Mouse (Mus musculus) liver, embryonic 14.5 days (tissue): ENCODE results near the gene Gm438. TPM values are rescaled to one million over a fixed set of nuclear protein-coding genes. Genes with fewer than 3 reads are reported as not detected.

Source experiments
- ATAC-seq: fragments of 200-750 bp; cut with Nextera tagmentation; 2 replicates; pipeline ENCODE4 v1.8.0; 2017; ENCODE audit warnings: moderate number of reproducible peaks, mild to moderate bottlenecking, moderate library complexity; ENCODE audit not compliant: insufficient read depth
- DNase-seq, 3 experiments: peaks; one replicate each; pipeline ENCODE4 v3.0.0-alpha.2; 2012 to 2013; ENCODE audit warnings: low read depth in 3 of 3, low spot score in 3 of 3
- H3K27ac ChIP-seq: fragments of 300-500 bp; sonication (generic); 2 replicates; pipeline ENCODE4 v1.5.1; 2014; ENCODE audit warnings: moderate library complexity, mild to moderate bottlenecking, control low read depth, inconsistent platforms
- H3K27me3 ChIP-seq: fragments of 300-500 bp; sonication (generic); 2 replicates; pipeline ENCODE4 v1.6.1; 2014; ENCODE audit warnings: mild to moderate bottlenecking, low read length, moderate library complexity; ENCODE audit not compliant: control insufficient read depth, insufficient read depth
- H3K36me3 ChIP-seq: fragments of 300-500 bp; sonication (generic); replicated peaks from 2 replicates; pipeline ENCODE4 v1.6.1; 2014; ENCODE audit warnings: low read depth; ENCODE audit not compliant: control insufficient read depth, insufficient read depth
- H3K4me1 ChIP-seq, 2 experiments: fragments of 200-500 bp in 1 of 2; fragments of 300-500 bp in 1 of 2; sonication (generic) in 1 of 2; replicated peaks; 2 replicates each; pipeline ENCODE4 v1.6.1; 2012 to 2014; ENCODE audit warnings: antibody characterized with exemption in 1 of 2, inconsistent platforms in 1 of 2, low read length in 1 of 2; ENCODE audit not compliant: control insufficient read depth in 2 of 2, insufficient read depth in 2 of 2
- H3K4me2 ChIP-seq: fragments of 300-500 bp; sonication (generic); 2 replicates; pipeline ENCODE4 v1.6.1; 2014; ENCODE audit warnings: low read depth, mild to moderate bottlenecking, control low read depth, moderate library complexity
- H3K4me3 ChIP-seq, 2 experiments: fragments of 200-500 bp in 1 of 2; fragments of 300-500 bp in 1 of 2; sonication (generic) in 1 of 2; 2 replicates each; pipeline ENCODE4 v1.5.1; 2012 to 2014; ENCODE audit warnings: low read depth in 2 of 2, low read length in 2 of 2, mild to moderate bottlenecking in 2 of 2, control low read depth in 1 of 2, inconsistent platforms in 1 of 2, moderate library complexity in 1 of 2; ENCODE audit not compliant: insufficient read depth in 1 of 2
- H3K9ac ChIP-seq: fragments of 300-500 bp; sonication (generic); replicated peaks from 2 replicates; pipeline ENCODE4 v1.6.1; 2014; ENCODE audit warnings: mild to moderate bottlenecking, control low read depth, moderate library complexity
- H3K9me3 ChIP-seq: fragments of 300-500 bp; sonication (generic); 2 replicates; pipeline ENCODE4 v1.6.1; 2016; ENCODE audit warnings: low read length, mixed read lengths; ENCODE audit not compliant: control insufficient read depth
- CTCF ChIP-seq: IDR thresholded peaks from 2 replicates; pipeline ENCODE4 v1.5.1; 2016; ENCODE audit warnings: antibody characterized with exemption, low read depth, control low read depth
- EP300 ChIP-seq: IDR thresholded peaks from 2 replicates; pipeline ENCODE4 v1.6.1; 2016; ENCODE audit warnings: antibody characterized with exemption, low read depth
- WGBS: fragments of 180-500 bp; shearing (Covaris S2); extraction: QIAGEN DNeasy Blood & Tissue Kit; methylation state at CpG from one replicate; pipeline ENCODE4 v1.1.7; 2014; ENCODE audit not compliant: insufficient replicate concordance; 5-methylcytosine and 5-hydroxymethylcytosine counted together
- polyA plus RNA-seq, 2 experiments: library from polyadenylated mRNA; depleted of rRNA in 1 of 2; stranded (reverse) in 1 of 2; unstranded in 1 of 2; fragments of >200 nt; fragmentation: Nextera tagmentation in 1 of 2; extraction: Ambion mirVana in 1 of 2; gene quantifications; 2 replicates each; pipeline versions ENCODE4 v1.2.1 to v1.2.3; 2012 to 2014

Gene Gm438
- polyA plus RNA-seq, 2 experiments = not detected

- Histone ChIP-seq H3K27me3 (no peaks in the 10 kb centered on the region), H3K27ac (no peak overlapping the region), H3K4me3 (no peak overlapping the region), H3K9me3 (no peaks in the 10 kb centered on the region), H3K4me1 (no peaks in the 10 kb centered on the region), H3K9ac (no peak overlapping the region), H3K4me2 (no peak overlapping the region), H3K36me3 (no peaks in the 10 kb centered on the region)
- DNase-seq (no peak), ATAC-seq (no peak)
- TF ChIP-seq EP300 = no peak
- TF ChIP-seq CTCF = no peak
- 51% methylated on average over 3 of the region's 3 CpGs for WGBS
These were observed 3.7 kb downstream of the Gm438 start for GRCm38 (mm10) chr4:144782476-144783197.

- H3K36me3 ChIP-seq = no peaks in the 10 kb centered on the region
- H3K4me2 ChIP-seq = no peak overlapping the region
- no peak overlapping the region for H3K9ac ChIP-seq
- H3K27me3 ChIP-seq = no peaks in the 10 kb centered on the region
- no peak overlapping the region for H3K27ac ChIP-seq
- no peak overlapping the region for H3K4me3 ChIP-seq
- no peak for TF ChIP-seq EP300
- peak; percentile 13; the same call in 1 of the 2 replicates for TF ChIP-seq CTCF
- ATAC-seq (no peak), DNase-seq (no peak)
- WGBS = 35% methylated on average over 2 of the region's 2 CpGs
- no peaks in the 10 kb centered on the region for H3K9me3 ChIP-seq
- no peaks in the 10 kb centered on the region for H3K4me1 ChIP-seq
These were observed 20.7 kb downstream of the Gm438 start for GRCm38 (mm10) chr4:144765722-144766121.

- Histone ChIP-seq H3K36me3 (no peaks in the 10 kb centered on the region), H3K9ac (no peak overlapping the region), H3K4me1 (no peaks in the 10 kb centered on the region), H3K4me2 (no peak overlapping the region), H3K27ac (no peak overlapping the region), H3K9me3 (no peaks in the 10 kb centered on the region), H3K4me3 (no peak overlapping the region), H3K27me3 (no peaks in the 10 kb centered on the region)
- no peak for TF ChIP-seq EP300
- no peak for TF ChIP-seq CTCF
- 36% methylated on average over 1 of the region's 1 CpGs for WGBS
- no peak for ATAC-seq
- no peak for DNase-seq
These were observed 37.2 kb downstream of the Gm438 start for GRCm38 (mm10) chr4:144749139-144749538.

Other genes with a start within 250 kb of the Gm438 start
- not detected in 2 replicates for gene Gm13124, start 221.4 kb downstream of the Gm438 start, polyA plus RNA-seq (2012; rRNA removed)
- gene Gm13124, start 221.4 kb downstream of the Gm438 start, polyA plus RNA-seq (2014; fragmentation: Nextera tagmentation; extraction: Ambion mirVana) = not detected in 2 replicates
- gene Aadacl4, start 172.9 kb downstream of the Gm438 start, polyA plus RNA-seq (2012; rRNA removed) = not detected in 2 replicates
- not detected in 2 replicates for gene Aadacl4, start 172.9 kb downstream of the Gm438 start, polyA plus RNA-seq (2014; fragmentation: Nextera tagmentation; extraction: Ambion mirVana)
- gene Gm436, start 100.2 kb downstream of the Gm438 start, polyA plus RNA-seq (2012; rRNA removed) = not detected in 2 replicates
- not detected in 2 replicates for gene Gm436, start 100.2 kb downstream of the Gm438 start, polyA plus RNA-seq (2014; fragmentation: Nextera tagmentation; extraction: Ambion mirVana)
- gene Gm13178, start 65.2 kb downstream of the Gm438 start, polyA plus RNA-seq (2012; rRNA removed) = not detected in 2 replicates
- gene Gm13178, start 65.2 kb downstream of the Gm438 start, polyA plus RNA-seq (2014; fragmentation: Nextera tagmentation; extraction: Ambion mirVana) = not detected in 2 replicates
- gene Dhrs3, start 106.2 kb upstream of the Gm438 start, polyA plus RNA-seq (2012; rRNA removed) = 12.5 and 15.8 TPM in 2 replicates
- gene Dhrs3, start 106.2 kb upstream of the Gm438 start, polyA plus RNA-seq (2014; fragmentation: Nextera tagmentation; extraction: Ambion mirVana) = 21.3 and 23.9 TPM in 2 replicates